Mouse (Mus musculus) kidney, postnatal 0 days (tissue): ENCODE data around the gene Ankrd65. TPM values are rescaled to one million over a fixed set of nuclear protein-coding genes. Genes with fewer than 3 reads are reported as not detected.
A peak's percentile ranks its signal among the peaks of the same experiment; 100 is the strongest.

Experiments used
- ATAC-seq: fragments of 200-750 bp; cut with Nextera tagmentation; replicated peaks from 2 replicates; pipeline ENCODE4 v1.8.0; 2017; ENCODE audit warnings: low read depth, moderate number of reproducible peaks, moderate TSS enrichment, moderate library complexity; ENCODE audit not compliant: low FRiP score
- DNase-seq: peaks from one replicate; pipeline ENCODE4 v3.0.0-alpha.2; 2016; ENCODE audit warnings: low spot score
- H3K27ac ChIP-seq: fragments of 300-500 bp; sonication (generic); 2 replicates; pipeline ENCODE4 v1.5.1; 2014; ENCODE audit warnings: mild to moderate bottlenecking
- H3K27me3 ChIP-seq: fragments of 300-500 bp; sonication (generic); 2 replicates; pipeline ENCODE4 v1.6.1; 2014; ENCODE audit warnings: low read length, mixed read lengths; ENCODE audit not compliant: insufficient read depth
- H3K36me3 ChIP-seq: fragments of 300-500 bp; sonication (generic); 2 replicates; pipeline ENCODE4 v1.6.1; 2014; ENCODE audit warnings: low read length, mixed read lengths; ENCODE audit not compliant: insufficient read depth
- H3K4me1 ChIP-seq: fragments of 300-500 bp; sonication (generic); replicated peaks from 2 replicates; pipeline ENCODE4 v1.6.1; 2014; ENCODE audit warnings: antibody characterized with exemption, low read length, mixed read lengths; ENCODE audit not compliant: insufficient read depth
- H3K4me2 ChIP-seq: fragments of 300-500 bp; sonication (generic); 2 replicates; pipeline ENCODE4 v1.6.1; 2014; ENCODE audit warnings: mild to moderate bottlenecking, low read length, moderate library complexity, mixed read lengths
- H3K4me3 ChIP-seq: fragments of 300-500 bp; sonication (generic); replicated peaks from 2 replicates; pipeline ENCODE4 v1.5.1; 2014; ENCODE audit warnings: low read depth, low read length
- H3K9ac ChIP-seq: fragments of 300-500 bp; sonication (generic); 2 replicates; pipeline ENCODE4 v1.6.1; 2014; ENCODE audit warnings: low read depth, low read length
- H3K9me3 ChIP-seq: fragments of 300-500 bp; sonication (generic); replicated peaks from 2 replicates; pipeline ENCODE4 v1.6.1; 2016; ENCODE audit warnings: low read length, inconsistent platforms, mixed read lengths
- CTCF ChIP-seq: IDR thresholded peaks from 2 replicates; pipeline ENCODE4 v1.5.1; 2016; ENCODE audit warnings: antibody characterized with exemption, low read depth, mild to moderate bottlenecking, moderate library complexity
- WGBS: fragments of 180-500 bp; shearing (Covaris S2); extraction: QIAGEN DNeasy Blood & Tissue Kit; methylation state at CpG from one replicate; pipeline ENCODE4 v1.1.7; 2014; 5-methylcytosine and 5-hydroxymethylcytosine counted together
- polyA plus RNA-seq: library from polyadenylated mRNA; unstranded; fragments of >200 nt; fragmentation: Nextera tagmentation; extraction: Ambion mirVana; gene quantifications from 2 replicates; pipeline ENCODE4 v1.2.1, GENCODE M21; 2015

The Ankrd65 gene
- polyA plus RNA-seq, 1 experiment from 2014 or later = 0.28 TPM

DNA sequence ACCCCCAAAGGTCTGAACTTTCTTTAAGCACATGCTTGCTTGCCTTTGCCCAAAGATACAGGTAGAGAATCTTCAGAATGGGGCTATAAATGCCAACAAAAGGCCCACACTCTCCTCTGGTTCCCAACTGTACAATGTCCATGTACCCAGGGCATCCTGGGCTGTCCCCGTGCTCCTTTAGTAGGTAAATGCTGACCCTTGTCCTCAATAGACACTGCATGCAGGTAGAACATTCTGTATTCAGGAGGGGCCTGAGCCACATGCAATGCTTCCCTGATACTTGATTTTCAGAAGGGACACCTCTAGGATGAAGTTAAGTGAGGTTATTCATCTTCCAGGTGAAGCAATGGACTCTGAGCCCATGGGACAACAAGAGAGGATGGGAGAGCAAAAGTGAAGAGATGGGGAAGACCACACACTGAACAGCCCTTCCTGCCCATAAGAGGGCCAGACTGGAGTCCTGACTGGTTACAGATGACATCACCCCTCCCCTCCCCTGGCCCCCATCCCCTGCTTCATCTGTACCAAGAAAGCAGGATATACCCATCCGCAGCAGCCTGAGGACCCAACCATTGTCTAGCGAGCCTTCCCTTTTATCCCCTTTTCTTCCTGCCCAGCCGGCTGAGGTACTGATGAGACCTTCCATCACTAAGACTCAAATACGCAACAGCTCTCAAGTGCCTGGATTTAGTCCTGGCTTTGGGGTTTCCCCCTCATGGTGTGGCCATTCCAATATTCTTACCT is 16.7 kb upstream of the Ankrd65 start:
- H3K27ac ChIP-seq = 0 out of 2 replicates have a peak overlapping the region, but pooled peaks have one; percentile 13
- WGBS = 46% methylated on average over 5 of the region's 5 CpGs
- TF ChIP-seq CTCF = no peak
- peak overlapping the region; percentile 32; the same call in 1 of the 2 replicates for H3K4me3 ChIP-seq
- no peak for ATAC-seq
- no peaks in the 10 kb centered on the region for H3K36me3 ChIP-seq
- DNase-seq = no peak
- no peak overlapping the region for H3K9ac ChIP-seq
- H3K4me1 ChIP-seq = peaks cover 11% of the 10 kb centered on the region
- no peaks in the 10 kb centered on the region for H3K9me3 ChIP-seq
- peak overlapping the region; percentile 77 for H3K4me2 ChIP-seq
- H3K27me3 ChIP-seq = no peaks in the 10 kb centered on the region; the same call in 1 of the 2 replicates

DNA sequence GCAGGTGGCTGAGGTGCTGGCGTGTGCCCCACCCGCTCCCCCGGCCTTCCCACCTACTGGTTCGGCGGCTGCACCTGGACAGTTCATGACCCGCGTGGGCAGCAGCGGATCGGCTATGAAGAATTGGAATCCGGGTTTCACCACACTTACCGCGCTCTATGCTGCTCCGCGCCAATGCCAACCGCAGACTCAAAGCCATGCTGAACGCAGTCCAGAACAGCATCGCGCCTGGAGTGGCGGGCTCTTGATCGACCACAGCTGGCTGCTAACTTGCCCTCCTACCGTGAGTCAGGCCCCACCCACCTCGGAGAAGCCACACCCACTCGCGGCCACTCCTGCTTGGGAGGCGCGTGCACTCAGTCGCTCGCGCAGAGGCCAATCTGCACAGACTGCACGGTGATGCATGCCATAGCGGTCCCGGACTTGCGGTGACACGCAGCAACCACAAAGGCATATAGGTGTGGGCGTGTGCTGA is 15.9 kb upstream of the Ankrd65 start, which contains the start of gene Vwa1:
TSS of gene Vwa1 (minus strand) at position 419 of the 475 bp plus-strand sequence.
- DNase-seq = peak; percentile 92
- 2% methylated on average over 35 of the region's 35 CpGs for WGBS
- peak within 1 kb of the TSS; percentile 77 for H3K4me2 ChIP-seq
- ATAC-seq = peak; percentile 59
- no peaks in the 10 kb centered on the region; the same call in 1 of the 2 replicates for H3K27me3 ChIP-seq
- peak within 1 kb of the TSS; percentile 47; the same call in 1 of the 2 replicates for H3K27ac ChIP-seq
- no peaks in the 10 kb centered on the region for H3K36me3 ChIP-seq
- peaks cover 11% of the 10 kb centered on the region for H3K4me1 ChIP-seq
- H3K4me3 ChIP-seq = peak within 1 kb of the TSS; percentile 32
- no peak for TF ChIP-seq CTCF
- H3K9me3 ChIP-seq = no peaks in the 10 kb centered on the region
- peak within 1 kb of the TSS; percentile 47; the same call in 1 of the 2 replicates for H3K9ac ChIP-seq

DNA sequence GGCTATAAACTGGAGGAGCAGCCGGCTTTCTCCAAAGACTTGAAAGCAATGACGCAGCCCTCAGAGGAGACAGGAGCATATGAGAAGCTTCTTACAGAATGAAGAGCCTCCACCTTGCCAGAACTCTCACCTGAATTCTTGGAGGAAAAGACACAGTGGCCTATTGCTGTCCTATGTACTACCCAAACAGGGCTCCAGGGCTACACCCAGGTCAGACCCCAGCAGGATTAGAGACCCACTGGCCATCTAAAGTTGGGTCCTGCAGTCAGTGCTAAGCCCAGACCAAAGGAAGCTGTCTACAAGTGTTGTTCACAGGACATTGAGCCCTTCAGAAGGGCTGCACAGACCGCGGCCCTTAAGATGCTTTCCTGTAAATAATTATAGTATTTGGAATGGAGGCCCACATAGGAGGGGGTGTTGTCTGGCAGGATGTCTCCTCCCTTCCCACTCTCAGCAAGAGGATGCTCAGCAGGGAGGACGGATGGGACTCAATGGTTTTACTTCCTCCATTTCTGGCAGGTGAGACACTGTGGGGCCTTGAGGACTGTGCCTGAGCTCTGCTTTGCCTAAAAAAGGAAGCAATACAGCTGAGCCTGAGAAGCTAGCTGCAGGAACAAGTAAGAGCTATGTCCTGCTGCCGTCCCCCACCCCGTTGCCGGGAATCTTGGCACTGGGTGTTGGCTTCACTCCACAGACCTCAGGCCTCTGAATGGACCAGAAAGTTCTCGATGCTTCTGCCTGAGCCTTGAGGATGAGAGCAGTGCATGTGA is 15.1 kb upstream of the Ankrd65 start:
- Histone ChIP-seq H3K9me3 (no peaks in the 10 kb centered on the region), H3K27me3 (no peaks in the 10 kb centered on the region; the same call in 1 of the 2 replicates), H3K4me1 (peaks cover 11% of the 10 kb centered on the region), H3K4me2 (peak overlapping the region; percentile 77), H3K9ac (no peak overlapping the region), H3K4me3 (peak overlapping the region; percentile 32; the same call in 1 of the 2 replicates), H3K36me3 (no peaks in the 10 kb centered on the region), H3K27ac (peak overlapping the region; percentile 47; the same call in 1 of the 2 replicates)
- DNase-seq (no peak), ATAC-seq (no peak)
- TF ChIP-seq CTCF = no peak
- WGBS = 36% methylated on average over 9 of the region's 9 CpGs

DNA sequence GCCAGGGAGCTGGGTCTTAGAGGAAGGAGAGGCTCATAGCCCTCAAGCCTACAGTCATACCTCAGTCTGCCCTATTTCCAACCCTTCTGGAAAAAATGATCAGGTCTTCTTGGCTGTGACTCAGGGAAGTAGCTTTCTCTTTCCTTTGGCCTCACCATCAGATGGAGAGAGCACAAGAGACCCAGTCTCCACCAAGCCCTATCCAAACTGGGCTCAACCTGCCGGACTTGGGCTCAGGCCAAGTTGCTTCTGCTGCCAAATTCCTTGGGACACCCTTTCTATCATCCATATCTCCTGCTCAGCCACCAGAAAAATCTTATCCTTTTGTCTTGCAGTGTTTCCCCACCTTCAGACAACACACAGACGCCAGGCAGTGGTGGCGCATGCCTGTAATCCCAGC is 14.4 kb upstream of the Ankrd65 start:
- WGBS = 76% methylated on average over 3 of the region's 3 CpGs
- H3K27me3 ChIP-seq = no peaks in the 10 kb centered on the region; the same call in 1 of the 2 replicates
- H3K4me3 ChIP-seq = no peak overlapping the region
- DNase-seq = no peak
- no peak overlapping the region for H3K9ac ChIP-seq
- H3K27ac ChIP-seq = no peak overlapping the region
- no peak for TF ChIP-seq CTCF
- no peaks in the 10 kb centered on the region for H3K36me3 ChIP-seq
- H3K4me2 ChIP-seq = no peak overlapping the region
- peaks cover 7% of the 10 kb centered on the region for H3K4me1 ChIP-seq
- ATAC-seq = no peak
- no peaks in the 10 kb centered on the region for H3K9me3 ChIP-seq

DNA sequence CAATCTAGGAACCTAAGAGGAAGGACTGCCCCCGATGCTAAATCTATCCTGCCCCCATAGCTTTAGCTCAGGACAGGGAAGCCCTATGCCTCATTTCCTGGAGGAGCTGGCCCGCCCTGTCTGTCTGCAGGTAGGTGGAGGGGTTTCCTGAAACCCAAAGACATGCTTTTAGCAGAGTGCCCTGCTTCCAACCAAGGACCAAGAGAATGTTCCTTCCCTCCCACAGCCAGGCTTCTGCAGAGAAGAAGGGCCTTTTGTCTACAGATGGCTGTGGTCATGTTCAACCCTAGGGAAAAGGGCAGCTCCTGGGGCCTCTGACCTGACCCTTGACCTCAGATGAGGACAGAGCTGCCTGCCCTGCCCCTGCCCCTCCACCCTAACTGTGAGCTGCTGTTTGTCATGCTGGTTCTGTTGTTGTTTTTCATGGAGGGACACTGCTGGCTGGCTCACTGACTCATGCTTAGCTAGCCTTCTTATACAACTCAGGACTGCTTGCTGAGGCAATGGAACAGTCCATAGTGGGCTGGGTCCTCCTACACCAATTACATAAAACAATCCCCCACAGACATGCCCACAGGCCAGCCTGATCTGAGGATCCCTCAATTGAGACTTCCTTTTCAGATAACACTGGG is 13.4 kb upstream of the Ankrd65 start:
- Histone ChIP-seq H3K9me3 (no peaks in the 10 kb centered on the region), H3K36me3 (no peaks in the 10 kb centered on the region), H3K27ac (no peak overlapping the region), H3K4me2 (no peak overlapping the region), H3K9ac (no peak overlapping the region), H3K4me1 (peaks cover 10% of the 10 kb centered on the region), H3K4me3 (no peak overlapping the region), H3K27me3 (no peaks in the 10 kb centered on the region; the same call in 1 of the 2 replicates)
- no peak for TF ChIP-seq CTCF
- 47% methylated on average over 2 of the region's 2 CpGs for WGBS
- DNase-seq = no peak
- ATAC-seq = no peak

DNA sequence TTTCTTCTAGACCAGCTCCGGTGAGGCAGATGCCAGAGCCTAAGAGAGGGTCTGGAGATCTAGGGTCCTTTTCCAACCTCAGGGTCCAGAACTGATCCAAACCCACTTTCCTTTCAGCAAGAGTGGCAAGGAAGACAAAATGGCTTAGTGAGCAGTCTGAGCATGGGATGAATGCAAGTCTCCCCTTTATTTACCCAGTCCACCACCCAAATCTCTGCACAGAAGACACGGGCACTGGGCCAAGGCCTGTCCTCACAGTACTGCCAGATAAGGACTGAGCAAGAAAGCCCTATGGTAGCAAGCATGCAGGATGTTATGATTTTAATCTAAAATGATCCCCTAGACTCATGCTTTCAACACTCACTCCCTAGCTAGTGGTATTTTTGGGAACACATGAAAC is 12.4 kb upstream of the Ankrd65 start:
- peaks cover 7% of the 10 kb centered on the region for H3K4me1 ChIP-seq
- H3K27me3 ChIP-seq = no peaks in the 10 kb centered on the region; the same call in 1 of the 2 replicates
- no peak overlapping the region for H3K9ac ChIP-seq
- no peak for ATAC-seq
- no peaks in the 10 kb centered on the region for H3K36me3 ChIP-seq
- H3K27ac ChIP-seq = no peak overlapping the region
- no peak for DNase-seq
- 84% methylated on average over 2 of the region's 2 CpGs for WGBS
- no peaks in the 10 kb centered on the region for H3K9me3 ChIP-seq
- no peak for TF ChIP-seq CTCF
- no peak overlapping the region for H3K4me3 ChIP-seq
- H3K4me2 ChIP-seq = no peak overlapping the region
